In genomic region chr2:19429031-19429430, GRCm38 (mm10) we compare ENCODE assay signal across 8 mouse cellular contexts. TPM values are rescaled to one million over a fixed set of nuclear protein-coding genes. Genes with fewer than 3 reads are reported as not detected.
DNase-seq lines count a peak whose midpoint lies in the region.

No protein-coding gene starts in this region.

- intact Hi-C loops in left cerebral cortex, postnatal 4 days (cut with DNase I) = no loop called here

- peak; percentile 36 to 70 for DNase-seq in adrenal gland, adult (ENCODE audit: inconsistent age in 2 of 2, low spot score in 1 of 2)
- DNase-seq in adrenal gland, postnatal 4 days (ENCODE audit: low spot score in 2 of 2) = no peak
- peak; percentile 51 for DNase-seq in ovary, postnatal 14 days (ENCODE audit: low spot score)
- DNase-seq in ovary, adult 18-20 months (ENCODE audit: low spot score) = no peak
- peak; percentile 63 for DNase-seq in kidney, adult 9 months
- peak; percentile 68 for DNase-seq in retina, embryonic 14.5 days (ENCODE audit: low spot score)
- no peak for DNase-seq in left cerebral cortex, postnatal 4 days
- no peak for DNase-seq in layer of hippocampus, adult 18-20 months (ENCODE audit: low spot score in 2 of 2)

RNA-seq across cellular contexts. Expression of gene Ptf1a, which starts 16.4 kb away (rescaled TPM):
- 1 to 10 TPM in 1 of 2 experiments, not detected in 1; 1.0 TPM for total RNA-seq in adrenal gland, postnatal 4 days (2021)
- not detected for total RNA-seq in left cerebral cortex, postnatal 4 days (2021)
- total RNA-seq in layer of hippocampus, adult 18-20 months (2021) = not detected

RNA-seq across cellular contexts. Expression of gene Msrb2, which starts 57.8 kb away (rescaled TPM):
- 10 to 100 TPM; 20.7 to 22.4 TPM for total RNA-seq in adrenal gland, postnatal 4 days (2021)
- 1 to 10 TPM; 5.9 to 7.3 TPM for total RNA-seq in left cerebral cortex, postnatal 4 days (2021)
- 10 to 100 TPM; 33.7 to 34.1 TPM for total RNA-seq in layer of hippocampus, adult 18-20 months (2021)

Comparison
In these comparisons a context has a peak if more than half of its experiments do, and no peak if none do; other contexts are left out.
1. DNase-seq: peak in adrenal gland, adult (2 of 2), ovary, postnatal 14 days (single experiment), kidney, adult 9 months (single experiment) and retina, embryonic 14.5 days (single experiment); none in adrenal gland, postnatal 4 days (0 of 2), ovary, adult 18-20 months (single experiment), left cerebral cortex, postnatal 4 days (single experiment) and layer of hippocampus, adult 18-20 months (0 of 2).